Mouse (Mus musculus) limb, embryonic 14.5 days (tissue): ENCODE measurements at regions not wholly inside any gene's neighbourhood (a gene's known extent, or its start where the extent isn't known, plus 50 kb on each side); places are given as distances from the start of the nearest gene placed in this dataset.

Experiments used
- ATAC-seq: fragments of 200-750 bp; cut with Nextera tagmentation; 2 replicates; pipeline ENCODE4 v1.8.0; 2017; ENCODE audit warnings: low read depth, moderate number of reproducible peaks, moderate TSS enrichment; ENCODE audit not compliant: low FRiP score
- DNase-seq: peaks from one replicate; pipeline ENCODE4 v3.0.0-alpha.2; 2015; ENCODE audit warnings: low spot score
- H3K27ac ChIP-seq: fragments of 300-500 bp; sonication (generic); replicated peaks from 2 replicates; pipeline ENCODE4 v1.5.1; 2014; ENCODE audit warnings: low read depth, mild to moderate bottlenecking, low read length, moderate library complexity, mixed read lengths
- H3K27me3 ChIP-seq: fragments of 300-500 bp; sonication (generic); 2 replicates; pipeline ENCODE4 v1.6.1; 2014; ENCODE audit warnings: low read length, mixed read lengths; ENCODE audit not compliant: control insufficient read depth, insufficient read depth
- H3K36me3 ChIP-seq: fragments of 300-500 bp; sonication (generic); 2 replicates; pipeline ENCODE4 v1.6.1; 2014; ENCODE audit warnings: mild to moderate bottlenecking, low read length, moderate library complexity, mixed read lengths; ENCODE audit not compliant: control insufficient read depth, insufficient read depth
- H3K4me1 ChIP-seq: fragments of 300-500 bp; sonication (generic); 2 replicates; pipeline ENCODE4 v1.6.1; 2014; ENCODE audit warnings: antibody characterized with exemption, low read length, mixed read lengths; ENCODE audit not compliant: control insufficient read depth, insufficient read depth
- H3K4me2 ChIP-seq: fragments of 300-500 bp; sonication (generic); replicated peaks from 2 replicates; pipeline ENCODE4 v1.6.1; 2014; ENCODE audit warnings: low read depth, mild to moderate bottlenecking, low read length, moderate library complexity; ENCODE audit not compliant: severe bottlenecking
- H3K4me3 ChIP-seq: fragments of 300-500 bp; sonication (generic); replicated peaks from 2 replicates; pipeline ENCODE4 v1.5.1; 2014; ENCODE audit warnings: low read length
- H3K9ac ChIP-seq: fragments of 300-500 bp; sonication (generic); 2 replicates; pipeline ENCODE4 v1.6.1; 2014; ENCODE audit warnings: mild to moderate bottlenecking, low read depth, low read length, moderate library complexity; ENCODE audit not compliant: severe bottlenecking
- H3K9me3 ChIP-seq: fragments of 300-500 bp; sonication (generic); 2 replicates; pipeline ENCODE4 v1.6.1; 2016; ENCODE audit warnings: low read length; ENCODE audit not compliant: control insufficient read depth
- POLR2A ChIP-seq: fragments of 200-500 bp; IDR thresholded peaks from 2 replicates; pipeline ENCODE4 v1.8.0; 2012; ENCODE audit warnings: inconsistent platforms, mild to moderate bottlenecking, moderate library complexity, borderline replicate concordance; ENCODE audit not compliant: insufficient read depth, insufficient read length; ENCODE audit errors: extremely low read depth
- WGBS: fragments of 180-500 bp; shearing (Covaris S2); extraction: QIAGEN DNeasy Blood & Tissue Kit; methylation state at CpG from one replicate; pipeline ENCODE4 v1.1.7; 2014; 5-methylcytosine and 5-hydroxymethylcytosine counted together

DNA sequence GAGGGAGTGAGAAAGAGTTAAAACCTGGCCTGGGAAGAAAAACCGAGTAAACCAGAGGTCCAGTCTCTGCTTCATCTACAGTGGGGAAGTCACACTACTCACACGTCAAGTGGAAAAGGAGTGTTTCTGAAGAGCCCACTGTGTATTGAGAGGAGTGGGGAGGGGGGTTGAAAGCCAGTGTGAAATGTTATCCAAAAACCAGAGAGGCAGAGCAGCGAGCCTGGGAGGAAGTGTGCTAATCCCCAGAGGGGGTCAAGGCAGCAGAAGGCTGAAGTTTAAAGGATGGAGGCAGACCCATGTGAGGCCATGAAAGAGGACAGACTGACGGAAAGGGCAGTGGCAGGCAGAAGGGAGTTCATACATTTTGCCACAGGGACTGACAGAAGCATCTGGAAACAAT is 605.9 kb downstream of the Ttll7 start:
- H3K9me3 ChIP-seq, result no peaks in the 10 kb centered on the region
- H3K27ac ChIP-seq, result no peak overlapping the region
- peak; percentile 18 for DNase-seq
- no peak for TF ChIP-seq POLR2A
- peaks cover 4% of the 10 kb centered on the region; the same call in 1 of the 2 replicates for H3K4me1 ChIP-seq
- H3K4me2 ChIP-seq, result no peak overlapping the region
- no peaks in the 10 kb centered on the region for H3K36me3 ChIP-seq
- no peak overlapping the region for H3K4me3 ChIP-seq
- no peak overlapping the region for H3K9ac ChIP-seq
- ATAC-seq, result peak; percentile 71
- 10% methylated on average over 4 of the region's 4 CpGs for WGBS
- H3K27me3 ChIP-seq, result no peaks in the 10 kb centered on the region

DNA sequence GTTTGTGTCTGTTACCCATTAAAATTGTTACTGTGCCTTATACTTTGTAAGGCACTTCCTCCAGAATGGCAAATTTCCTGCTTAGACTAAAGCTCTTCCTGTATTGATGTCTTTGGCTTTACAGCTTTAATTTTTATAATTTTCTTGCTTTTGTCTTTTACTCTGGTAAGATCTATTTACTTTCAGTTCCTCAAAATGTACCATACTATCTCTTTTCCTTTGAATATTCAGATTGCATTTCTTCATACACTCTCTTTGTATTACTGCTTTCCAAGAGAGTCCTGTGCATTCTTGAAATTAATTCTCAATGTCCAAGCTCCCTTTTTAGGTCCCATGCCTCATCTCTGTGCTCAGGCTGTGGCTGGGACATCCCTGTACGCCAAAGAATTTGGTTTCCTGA is 627.7 kb downstream of the Ttll7 start:
- H3K4me2 ChIP-seq, result no peak overlapping the region
- DNase-seq (no peak), ATAC-seq (no peak)
- no peak overlapping the region for H3K9ac ChIP-seq
- H3K27ac ChIP-seq, result no peak overlapping the region
- 88% methylated on average over 1 of the region's 1 CpGs for WGBS
- no peaks in the 10 kb centered on the region for H3K9me3 ChIP-seq
- no peak for TF ChIP-seq POLR2A
- H3K4me1 ChIP-seq, result no peaks in the 10 kb centered on the region
- no peaks in the 10 kb centered on the region for H3K36me3 ChIP-seq
- no peak overlapping the region for H3K4me3 ChIP-seq
- no peaks in the 10 kb centered on the region for H3K27me3 ChIP-seq
